Mouse (Mus musculus) liver, adult 2 months (tissue): ENCODE measurements at regions not wholly inside any gene's neighbourhood (a gene's known extent, or its start where the extent isn't known, plus 50 kb on each side); places are given as distances from the start of the nearest gene placed in this dataset.

Source experiments
- CTCF ChIP-seq: fragments of 200-500 bp; IDR thresholded peaks from 2 replicates; pipeline ENCODE4 v1.5.1; 2011; ENCODE audit warnings: low read depth, low read length, control low read depth
- POLR2A ChIP-seq: fragments of 200-500 bp; IDR thresholded peaks from 2 replicates; pipeline ENCODE4 v1.6.1; 2011; ENCODE audit warnings: low read length, control low read depth; ENCODE audit not compliant: insufficient read depth; ENCODE audit errors: extremely low read depth

DNA sequence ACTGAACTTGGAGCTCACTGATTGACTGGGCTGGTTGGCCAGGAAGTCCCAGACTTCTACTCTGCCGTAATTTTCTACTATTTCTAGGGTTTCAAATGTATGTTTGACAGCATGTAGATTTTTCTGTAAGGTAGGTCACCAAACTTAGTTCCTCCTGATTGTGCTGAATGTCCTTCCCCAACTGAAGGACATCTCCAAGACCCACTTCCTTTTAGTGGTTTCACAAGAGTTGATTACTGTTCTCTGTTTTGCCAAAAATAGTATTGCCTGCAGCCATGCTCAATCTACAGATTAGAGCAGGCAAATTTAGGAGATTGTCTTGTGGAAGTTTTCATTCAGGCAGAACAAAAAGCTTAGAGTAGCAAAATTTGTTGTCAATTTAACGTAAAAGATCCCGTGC is 396.7 kb upstream of the Slc8a1 start:
- TF ChIP-seq CTCF (no peak), POLR2A (no peak)
